8 mouse cellular contexts compared by ENCODE assay signal in the genomic region with DNA sequence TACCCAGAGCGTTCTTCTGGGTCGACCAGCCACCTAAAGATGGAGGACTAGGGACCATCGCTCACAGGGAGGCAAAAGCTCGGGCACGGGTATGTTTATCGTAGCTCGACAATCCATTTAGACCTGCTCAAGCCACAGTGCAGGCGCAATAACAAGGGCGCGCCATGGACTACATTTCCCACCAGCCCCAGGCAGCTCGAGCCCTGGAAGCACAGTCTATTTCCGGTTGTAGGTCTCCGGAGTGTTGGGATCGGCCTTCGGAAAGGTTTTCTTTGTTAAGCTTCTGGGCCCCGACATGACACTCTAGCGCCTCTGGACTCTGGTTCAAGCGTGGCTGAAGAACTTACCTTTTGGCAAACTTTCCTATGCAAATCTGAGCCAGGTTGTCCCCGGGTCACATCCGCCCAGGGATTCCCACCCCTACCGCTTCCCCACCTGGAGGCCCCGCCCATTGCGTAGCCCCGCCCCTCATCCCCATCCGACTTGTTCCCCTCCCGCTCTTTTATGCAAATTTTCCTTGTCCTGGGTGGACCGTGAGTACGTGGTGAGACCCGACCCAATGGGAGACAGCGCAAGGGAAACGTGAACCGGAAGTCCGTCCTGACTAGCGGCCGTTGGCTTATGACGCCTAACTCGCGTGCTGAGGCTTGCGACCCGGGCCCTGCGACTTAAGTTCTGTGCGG. TPM values are rescaled to one million over a fixed set of nuclear protein-coding genes. Genes with fewer than 3 reads are reported as not detected.
DNase-seq lines count a peak whose midpoint lies in the region; ATAC-seq lines count a peak whose summit lies in the region.

A gene (plus strand): TSS at position 591 of the 683 bp plus-strand sequence.

- ATAC-seq in hindbrain, embryonic 14.5 days (ENCODE audit: low FRiP score), result peak; percentile 98

- DNase-seq in R1 (ENCODE audit: low read depth, low spot score), result peak; percentile 100
- DNase-seq in cerebellum, postnatal 25 days, result peak; percentile 93 to 96
- peak; percentile 84 to 90 for DNase-seq in frontal cortex, postnatal 25 days (ENCODE audit: low spot score in 2 of 2)
- DNase-seq in hindbrain, embryonic 14.5 days (ENCODE audit: low spot score), result peak; percentile 96
- peak; percentile 91 to 92 for DNase-seq in layer of hippocampus, postnatal 36 days
- peak; percentile 96 for DNase-seq in lung, postnatal 36 days
- peak; percentile 97 for DNase-seq in retina, postnatal 7 days (ENCODE audit: low read depth, low spot score)
- peak; percentile 78 for DNase-seq in urinary bladder, adult 2 months (ENCODE audit: low spot score)

- H3K4me1 ChIP-seq in hindbrain, embryonic 14.5 days (replicated peaks; ENCODE audit: control insufficient read depth, insufficient read depth, low read length), result peaks cover 26% of the 10 kb centered on the region

- H3K4me3 ChIP-seq in hindbrain, embryonic 14.5 days (replicated peaks; ENCODE audit: low read length), result peak within 1 kb of the TSS; percentile 82

- peaks cover 8% of the 10 kb centered on the region for H3K9me3 ChIP-seq in hindbrain, embryonic 14.5 days (ENCODE audit: control insufficient read depth, low read length)

- H3K27ac ChIP-seq in hindbrain, embryonic 14.5 days, result peak within 1 kb of the TSS; percentile 90

- under 1% methylated on average over 42 of the region's 42 CpGs for WGBS in hindbrain, embryonic 14.5 days

- no peaks in the 10 kb centered on the region for H3K27me3 ChIP-seq in hindbrain, embryonic 14.5 days (ENCODE audit: control insufficient read depth, insufficient read depth, low read length)

- peak within 1 kb of the TSS; percentile 80 for H3K9ac ChIP-seq in hindbrain, embryonic 14.5 days

- peak within 1 kb of the TSS; percentile 73 for H3K4me2 ChIP-seq in hindbrain, embryonic 14.5 days (replicated peaks)

- peaks cover 23% of the 10 kb centered on the region for H3K36me3 ChIP-seq in hindbrain, embryonic 14.5 days (replicated peaks; ENCODE audit: control insufficient read depth, insufficient read depth)

RNA-seq across cellular contexts. Expression of the gene that starts here (rescaled TPM):
- polyA plus RNA-seq in hindbrain, embryonic 14.5 days (2014; fragmentation: Nextera tagmentation; extraction: Ambion mirVana), result 27.9 and 30.8 TPM in 2 replicates
- 10 to 100 TPM; 18.1 to 20.6 TPM for total RNA-seq in layer of hippocampus, postnatal 36 days (2021)
- polyA plus RNA-seq in urinary bladder, adult 2 months (2012; rRNA removed), result 19.3 and 20.8 TPM in 2 replicates

Comparison
In these comparisons a context has a peak if more than half of its experiments do, and no peak if none do; other contexts are left out.
1. Peak in every context shown above with its lines: DNase-seq, ATAC-seq, H3K4me3 ChIP-seq and H3K27ac ChIP-seq.